Mouse (Mus musculus): Measurements from ENCODE around the gene Zbtb5. TPM values are rescaled to one million over a fixed set of nuclear protein-coding genes. Genes with fewer than 3 reads are reported as not detected.

Zbtb5 gene
- polyA plus RNA-seq, 1 experiment from 2014 or later, result 10.3 TPM

- H3K27me3 ChIP-seq (replicated peaks; ENCODE audit: insufficient read depth, low read length), result no peaks in the 10 kb centered on the region
- H3K36me3 ChIP-seq (ENCODE audit: insufficient read depth, low read length), result no peaks in the 10 kb centered on the region
- H3K9ac ChIP-seq (replicated peaks; ENCODE audit: low read depth), result no peak overlapping the region
- H3K4me3 ChIP-seq (ENCODE audit: low read depth, low read length), result no peak overlapping the region
- no peaks in the 10 kb centered on the region for H3K9me3 ChIP-seq (ENCODE audit: low read length)
- H3K4me1 ChIP-seq (ENCODE audit: insufficient read depth, low read depth, low read length), result no peaks in the 10 kb centered on the region
- no peak for ATAC-seq
- H3K27ac ChIP-seq (ENCODE audit: low read length), result no peak overlapping the region
- no peak overlapping the region for H3K4me2 ChIP-seq (replicated peaks; ENCODE audit: low read depth, low read length)
- no peak for TF ChIP-seq CTCF (IDR thresholded peaks at IDR 0.05)
- no peak for TF ChIP-seq EP300 (IDR thresholded peaks at IDR 0.05)
- 91% methylated on average over 7 of the region's 7 CpGs for WGBS
- no peak for DNase-seq (ENCODE audit: low spot score)
These were observed 42.2 kb downstream of the Zbtb5 start for GRCm38 (mm10) chr4:44970056-44970455.

GRCm38 (mm10) chr4:44967402-44967801, 44.8 kb downstream of the Zbtb5 start:
- DNase-seq (ENCODE audit: low spot score) (no peak), ATAC-seq (no peak)
- H3K4me2 ChIP-seq (replicated peaks; ENCODE audit: low read depth, low read length), result no peak overlapping the region
- no peaks in the 10 kb centered on the region for H3K9me3 ChIP-seq (ENCODE audit: low read length)
- TF ChIP-seq EP300 (IDR thresholded peaks at IDR 0.05) (no peak), CTCF (IDR thresholded peaks at IDR 0.05) (no peak)
- H3K27me3 ChIP-seq (replicated peaks; ENCODE audit: insufficient read depth, low read length), result no peaks in the 10 kb centered on the region
- no peak overlapping the region for H3K9ac ChIP-seq (replicated peaks; ENCODE audit: low read depth)
- WGBS, result 85% methylated on average over 8 of the region's 8 CpGs
- H3K27ac ChIP-seq (ENCODE audit: low read length), result no peak overlapping the region
- H3K4me1 ChIP-seq (ENCODE audit: insufficient read depth, low read depth, low read length), result no peaks in the 10 kb centered on the region
- no peak overlapping the region for H3K4me3 ChIP-seq (ENCODE audit: low read depth, low read length)
- H3K36me3 ChIP-seq (ENCODE audit: insufficient read depth, low read length), result no peaks in the 10 kb centered on the region

GRCm38 (mm10) chr4:44965736-44966135, 46.5 kb downstream of the Zbtb5 start:
- no peaks in the 10 kb centered on the region for H3K9me3 ChIP-seq (ENCODE audit: low read length)
- DNase-seq (ENCODE audit: low spot score) (no peak), ATAC-seq (no peak)
- no peaks in the 10 kb centered on the region for H3K36me3 ChIP-seq (ENCODE audit: insufficient read depth, low read length)
- WGBS, result 73% methylated on average over 3 of the region's 3 CpGs
- no peak overlapping the region for H3K4me3 ChIP-seq (ENCODE audit: low read depth, low read length)
- TF ChIP-seq CTCF (IDR thresholded peaks at IDR 0.05) (no peak), EP300 (IDR thresholded peaks at IDR 0.05) (no peak)
- H3K27ac ChIP-seq (ENCODE audit: low read length), result no peak overlapping the region
- H3K4me1 ChIP-seq (ENCODE audit: insufficient read depth, low read depth, low read length), result no peaks in the 10 kb centered on the region
- H3K27me3 ChIP-seq (replicated peaks; ENCODE audit: insufficient read depth, low read length), result no peaks in the 10 kb centered on the region
- H3K4me2 ChIP-seq (replicated peaks; ENCODE audit: low read depth, low read length), result no peak overlapping the region
- H3K9ac ChIP-seq (replicated peaks; ENCODE audit: low read depth), result no peak overlapping the region

- 71% methylated on average over 2 of the region's 2 CpGs for WGBS
- H3K4me1 ChIP-seq (ENCODE audit: insufficient read depth, low read depth, low read length), result no peaks in the 10 kb centered on the region
- no peaks in the 10 kb centered on the region for H3K27me3 ChIP-seq (replicated peaks; ENCODE audit: insufficient read depth, low read length)
- TF ChIP-seq EP300 (IDR thresholded peaks at IDR 0.05) (no peak), CTCF (IDR thresholded peaks at IDR 0.05) (no peak)
- no peak overlapping the region for H3K9ac ChIP-seq (replicated peaks; ENCODE audit: low read depth)
- DNase-seq (ENCODE audit: low spot score) (no peak), ATAC-seq (no peak)
- H3K9me3 ChIP-seq (ENCODE audit: low read length), result no peaks in the 10 kb centered on the region
- H3K27ac ChIP-seq (ENCODE audit: low read length), result no peak overlapping the region
- no peaks in the 10 kb centered on the region for H3K36me3 ChIP-seq (ENCODE audit: insufficient read depth, low read length)
- no peak overlapping the region for H3K4me3 ChIP-seq (ENCODE audit: low read depth, low read length)
- H3K4me2 ChIP-seq (replicated peaks; ENCODE audit: low read depth, low read length), result no peak overlapping the region
These were observed 47.0 kb downstream of the Zbtb5 start for GRCm38 (mm10) chr4:44965175-44965574.

GRCm38 (mm10) chr4:44963156-44963555, 49.1 kb downstream of the Zbtb5 start:
- Histone ChIP-seq H3K36me3 (ENCODE audit: insufficient read depth, low read length) (no peaks in the 10 kb centered on the region), H3K27me3 (replicated peaks; ENCODE audit: insufficient read depth, low read length) (no peaks in the 10 kb centered on the region), H3K4me2 (replicated peaks; ENCODE audit: low read depth, low read length) (no peak overlapping the region), H3K9ac (replicated peaks; ENCODE audit: low read depth) (no peak overlapping the region), H3K4me1 (ENCODE audit: insufficient read depth, low read depth, low read length) (no peaks in the 10 kb centered on the region), H3K4me3 (ENCODE audit: low read depth, low read length) (no peak overlapping the region), H3K27ac (ENCODE audit: low read length) (no peak overlapping the region), H3K9me3 (ENCODE audit: low read length) (no peaks in the 10 kb centered on the region)
- TF ChIP-seq CTCF (IDR thresholded peaks at IDR 0.05), result no peak
- no peak for TF ChIP-seq EP300 (IDR thresholded peaks at IDR 0.05)
- DNase-seq (ENCODE audit: low spot score) (no peak), ATAC-seq (no peak)
- WGBS, result 55% methylated on average over 11 of the region's 11 CpGs

GRCm38 (mm10) chr4:44959220-44959619, 53.0 kb downstream of the Zbtb5 start:
- TF ChIP-seq CTCF (IDR thresholded peaks at IDR 0.05) (no peak), EP300 (IDR thresholded peaks at IDR 0.05) (no peak)
- ATAC-seq, result no peak
- WGBS, result 85% methylated on average over 13 of the region's 13 CpGs
- Histone ChIP-seq H3K4me1 (ENCODE audit: insufficient read depth, low read depth, low read length) (no peaks in the 10 kb centered on the region), H3K4me3 (ENCODE audit: low read depth, low read length) (no peak overlapping the region), H3K27me3 (replicated peaks; ENCODE audit: insufficient read depth, low read length) (no peaks in the 10 kb centered on the region), H3K9ac (replicated peaks; ENCODE audit: low read depth) (no peak overlapping the region), H3K9me3 (ENCODE audit: low read length) (no peaks in the 10 kb centered on the region), H3K4me2 (replicated peaks; ENCODE audit: low read depth, low read length) (no peak overlapping the region), H3K27ac (ENCODE audit: low read length) (no peak overlapping the region), H3K36me3 (ENCODE audit: insufficient read depth, low read length) (no peaks in the 10 kb centered on the region)
- DNase-seq (ENCODE audit: low spot score), result no peak

- TF ChIP-seq CTCF (IDR thresholded peaks at IDR 0.05) (no peak), EP300 (IDR thresholded peaks at IDR 0.05) (no peak)
- Histone ChIP-seq H3K9ac (replicated peaks; ENCODE audit: low read depth) (no peak overlapping the region), H3K36me3 (ENCODE audit: insufficient read depth, low read length) (no peaks in the 10 kb centered on the region), H3K4me3 (ENCODE audit: low read depth, low read length) (no peak overlapping the region), H3K4me2 (replicated peaks; ENCODE audit: low read depth, low read length) (no peak overlapping the region), H3K27me3 (replicated peaks; ENCODE audit: insufficient read depth, low read length) (no peaks in the 10 kb centered on the region), H3K9me3 (ENCODE audit: low read length) (no peaks in the 10 kb centered on the region), H3K4me1 (ENCODE audit: insufficient read depth, low read depth, low read length) (no peaks in the 10 kb centered on the region), H3K27ac (ENCODE audit: low read length) (no peak overlapping the region)
- DNase-seq (ENCODE audit: low spot score), result no peak
- 76% methylated on average over 9 of the region's 9 CpGs for WGBS
- ATAC-seq, result no peak
These were observed 53.4 kb downstream of the Zbtb5 start for GRCm38 (mm10) chr4:44958776-44959175.

Data from lung, postnatal 0 days (tissue).